Mouse (Mus musculus): Measurements from ENCODE around the gene Spg21. TPM values are rescaled to one million over a fixed set of nuclear protein-coding genes. Genes with fewer than 3 reads are reported as not detected.

Spg21 gene
- polyA plus RNA-seq, 1 experiment from 2014 or later = 139 TPM

GRCm38 (mm10) chr9:65525445-65526195 is 64.9 kb downstream of the Spg21 start:
- Histone ChIP-seq H3K4me3 (no peak overlapping the region), H3K9ac (replicated peaks) (no peak overlapping the region), H3K36me3 (no peaks in the 10 kb centered on the region), H3K4me2 (replicated peaks) (no peak overlapping the region), H3K27ac (replicated peaks) (no peak overlapping the region), H3K4me1 (0 out of 2 replicates have a peak, but pooled peaks cover 11% of the 10 kb centered on the region), H3K9me3 (no peaks in the 10 kb centered on the region), H3K27me3 (no peaks in the 10 kb centered on the region)
- no peak for ATAC-seq (replicated peaks)
- 84% methylated on average over 10 of the region's 10 CpGs for WGBS

GRCm38 (mm10) chr9:65528417-65529038 is 67.8 kb downstream of the Spg21 start:
- 88% methylated on average over 6 of the region's 6 CpGs for WGBS
- H3K9ac ChIP-seq (replicated peaks) = no peak overlapping the region
- H3K4me2 ChIP-seq (replicated peaks) = no peak overlapping the region
- no peaks in the 10 kb centered on the region for H3K36me3 ChIP-seq
- no peak overlapping the region for H3K4me3 ChIP-seq
- H3K4me1 ChIP-seq = 0 out of 2 replicates have a peak, but pooled peaks cover 3% of the 10 kb centered on the region
- H3K9me3 ChIP-seq = no peaks in the 10 kb centered on the region
- ATAC-seq (replicated peaks) = no peak
- no peak overlapping the region for H3K27ac ChIP-seq (replicated peaks)
- H3K27me3 ChIP-seq = no peaks in the 10 kb centered on the region

- Histone ChIP-seq H3K36me3 (no peaks in the 10 kb centered on the region), H3K9me3 (no peaks in the 10 kb centered on the region), H3K4me3 (no peak overlapping the region), H3K4me2 (replicated peaks) (no peak overlapping the region), H3K4me1 (no peaks in the 10 kb centered on the region), H3K9ac (replicated peaks) (no peak overlapping the region), H3K27me3 (no peaks in the 10 kb centered on the region), H3K27ac (replicated peaks) (no peak overlapping the region)
- no peak for ATAC-seq (replicated peaks)
- 61% methylated on average over 8 of the region's 8 CpGs for WGBS
Measured at GRCm38 (mm10) chr9:65529659-65530058, 68.9 kb downstream of the Spg21 start.

GRCm38 (mm10) chr9:65531283-65531682 is 70.5 kb downstream of the Spg21 start:
- WGBS = 82% methylated on average over 5 of the region's 5 CpGs
- no peak overlapping the region for H3K4me3 ChIP-seq
- no peak overlapping the region for H3K9ac ChIP-seq (replicated peaks)
- no peaks in the 10 kb centered on the region for H3K4me1 ChIP-seq
- no peaks in the 10 kb centered on the region for H3K36me3 ChIP-seq
- no peaks in the 10 kb centered on the region for H3K9me3 ChIP-seq
- no peaks in the 10 kb centered on the region for H3K27me3 ChIP-seq
- no peak overlapping the region for H3K4me2 ChIP-seq (replicated peaks)
- no peak for ATAC-seq (replicated peaks)
- H3K27ac ChIP-seq (replicated peaks) = no peak overlapping the region

GRCm38 (mm10) chr9:65532986-65533385 is 72.2 kb downstream of the Spg21 start:
- Histone ChIP-seq H3K27me3 (no peaks in the 10 kb centered on the region), H3K36me3 (no peaks in the 10 kb centered on the region), H3K4me1 (no peaks in the 10 kb centered on the region), H3K9ac (replicated peaks) (no peak overlapping the region), H3K4me3 (no peak overlapping the region), H3K27ac (replicated peaks) (no peak overlapping the region), H3K4me2 (replicated peaks) (no peak overlapping the region), H3K9me3 (no peaks in the 10 kb centered on the region)
- no peak for ATAC-seq (replicated peaks)
- WGBS = 83% methylated on average over 8 of the region's 8 CpGs

- Histone ChIP-seq H3K27ac (replicated peaks) (no peak overlapping the region), H3K36me3 (no peaks in the 10 kb centered on the region), H3K4me2 (replicated peaks) (no peak overlapping the region), H3K4me1 (no peaks in the 10 kb centered on the region), H3K9ac (replicated peaks) (no peak overlapping the region), H3K27me3 (no peaks in the 10 kb centered on the region), H3K9me3 (no peaks in the 10 kb centered on the region), H3K4me3 (no peak overlapping the region)
- ATAC-seq (replicated peaks) = no peak
- 88% methylated on average over 3 of the region's 3 CpGs for WGBS
Measured at GRCm38 (mm10) chr9:65534111-65534510, 73.4 kb downstream of the Spg21 start.

- H3K27me3 ChIP-seq = no peaks in the 10 kb centered on the region
- H3K9me3 ChIP-seq = no peaks in the 10 kb centered on the region
- H3K9ac ChIP-seq (replicated peaks) = no peak overlapping the region
- ATAC-seq (replicated peaks) = no peak
- no peak overlapping the region for H3K27ac ChIP-seq (replicated peaks)
- H3K4me3 ChIP-seq = no peak overlapping the region
- H3K4me1 ChIP-seq = no peaks in the 10 kb centered on the region
- no peaks in the 10 kb centered on the region for H3K36me3 ChIP-seq
- WGBS = 89% methylated on average over 3 of the region's 3 CpGs
- H3K4me2 ChIP-seq (replicated peaks) = no peak overlapping the region
Measured at GRCm38 (mm10) chr9:65535191-65535722, 74.5 kb downstream of the Spg21 start.

GRCm38 (mm10) chr9:65535789-65536469 is 75.2 kb downstream of the Spg21 start:
- no peak for ATAC-seq (replicated peaks)
- no peak overlapping the region for H3K27ac ChIP-seq (replicated peaks)
- no peaks in the 10 kb centered on the region for H3K4me1 ChIP-seq
- H3K9me3 ChIP-seq = no peaks in the 10 kb centered on the region
- whole genome bisulfite sequencing = 86% methylated on average over 10 of the region's 11 CpGs
- H3K4me3 ChIP-seq = no peak overlapping the region
- H3K4me2 ChIP-seq (replicated peaks) = no peak overlapping the region
- no peak overlapping the region for H3K9ac ChIP-seq (replicated peaks)
- no peaks in the 10 kb centered on the region for H3K36me3 ChIP-seq
- H3K27me3 ChIP-seq = no peaks in the 10 kb centered on the region

- no peak overlapping the region for H3K27ac ChIP-seq (replicated peaks)
- ATAC-seq (replicated peaks) = no peak
- H3K4me1 ChIP-seq = no peaks in the 10 kb centered on the region
- H3K36me3 ChIP-seq = no peaks in the 10 kb centered on the region
- no peak overlapping the region for H3K4me3 ChIP-seq
- no peak overlapping the region for H3K9ac ChIP-seq (replicated peaks)
- no peak overlapping the region for H3K4me2 ChIP-seq (replicated peaks)
- H3K9me3 ChIP-seq = no peaks in the 10 kb centered on the region
- H3K27me3 ChIP-seq = no peaks in the 10 kb centered on the region
- 80% methylated on average over 4 of the region's 4 CpGs for WGBS
Measured at GRCm38 (mm10) chr9:65536491-65536890, 75.7 kb downstream of the Spg21 start.

Other genes starting within 250 kb of the Spg21 start
- gene Cilp, start 195.8 kb upstream of the Spg21 start, polyA plus RNA-seq (2015; fragmentation: Nextera tagmentation; extraction: Ambion mirVana) = 0.42 and 0.55 TPM in 2 replicates
- 45.7 and 47.3 TPM in 2 replicates for gene Clpx, start 166.7 kb upstream of the Spg21 start, polyA plus RNA-seq (2015; fragmentation: Nextera tagmentation; extraction: Ambion mirVana)
- 9.7 and 10.3 TPM in 2 replicates for gene Pdcd7, start 114.8 kb upstream of the Spg21 start, polyA plus RNA-seq (2015; fragmentation: Nextera tagmentation; extraction: Ambion mirVana)
- 0.83 and 0.92 TPM in 2 replicates for gene Ubap1l, start 99.9 kb upstream of the Spg21 start, polyA plus RNA-seq (2015; fragmentation: Nextera tagmentation; extraction: Ambion mirVana)
- 0.56 and 1.00 TPM in 2 replicates for gene Kbtbd13, start 69.3 kb upstream of the Spg21 start, polyA plus RNA-seq (2015; fragmentation: Nextera tagmentation; extraction: Ambion mirVana)
- gene Rasl12, start 62.4 kb upstream of the Spg21 start, polyA plus RNA-seq (2015; fragmentation: Nextera tagmentation; extraction: Ambion mirVana) = 6.1 and 6.5 TPM in 2 replicates
- gene Slc51b, start 38.0 kb upstream of the Spg21 start, polyA plus RNA-seq (2015; fragmentation: Nextera tagmentation; extraction: Ambion mirVana) = not detected in 2 replicates
- 23.6 and 26.0 TPM in 2 replicates for gene Mtfmt, start 25.2 kb upstream of the Spg21 start, polyA plus RNA-seq (2015; fragmentation: Nextera tagmentation; extraction: Ambion mirVana)
- 0.23 and 0.26 TPM in 2 replicates for gene Ankdd1a, start 59.2 kb downstream of the Spg21 start, polyA plus RNA-seq (2015; fragmentation: Nextera tagmentation; extraction: Ambion mirVana)
- gene Plekho2, start 119.1 kb downstream of the Spg21 start, polyA plus RNA-seq (2015; fragmentation: Nextera tagmentation; extraction: Ambion mirVana) = 5.1 and 5.2 TPM in 2 replicates
- 11.8 and 12.4 TPM in 2 replicates for gene Pif1, start 126.2 kb downstream of the Spg21 start, polyA plus RNA-seq (2015; fragmentation: Nextera tagmentation; extraction: Ambion mirVana)
- gene Rbpms2, start 168.7 kb downstream of the Spg21 start, polyA plus RNA-seq (2015; fragmentation: Nextera tagmentation; extraction: Ambion mirVana) = 3.3 and 3.6 TPM in 2 replicates
- gene Oaz2, start 207.1 kb downstream of the Spg21 start, polyA plus RNA-seq (2015; fragmentation: Nextera tagmentation; extraction: Ambion mirVana) = 328 and 347 TPM in 2 replicates

Data from forebrain, embryonic 15.5 days (tissue).